Mouse (Mus musculus) kidney, adult 2 months (tissue): Measurements from ENCODE around the gene Cplane1. TPM values are rescaled to one million over a fixed set of nuclear protein-coding genes. Genes with fewer than 3 reads are reported as not detected.

Experiments
- DNase-seq: peaks from one replicate; pipeline ENCODE4 v3.0.0; 2021
- H3K27ac ChIP-seq: fragments of 200-500 bp; 2 replicates; pipeline ENCODE4 v1.5.1; 2012; ENCODE audit warnings: low read depth, low read length, control low read depth, inconsistent platforms; ENCODE audit not compliant: insufficient read depth
- H3K27me3 ChIP-seq: fragments of 200-500 bp; replicated peaks from 2 replicates; pipeline ENCODE4 v1.6.1; 2012; ENCODE audit warnings: mild to moderate bottlenecking, moderate library complexity, low read length, inconsistent platforms; ENCODE audit not compliant: control insufficient read depth, insufficient read depth
- H3K36me3 ChIP-seq: fragments of 200-500 bp; 2 replicates; pipeline ENCODE4 v1.6.1; 2012; ENCODE audit warnings: mild to moderate bottlenecking, moderate library complexity, low read length, inconsistent platforms; ENCODE audit not compliant: control insufficient read depth, insufficient read depth
- H3K4me1 ChIP-seq: fragments of 200-500 bp; 2 replicates; pipeline ENCODE4 v1.6.1; 2011; ENCODE audit warnings: low read length; ENCODE audit not compliant: control insufficient read depth, insufficient read depth
- H3K4me3 ChIP-seq: fragments of 200-500 bp; 2 replicates; pipeline ENCODE4 v1.5.1; 2011; ENCODE audit warnings: mild to moderate bottlenecking, low read depth, low read length, control low read depth; ENCODE audit not compliant: insufficient read depth
- CTCF ChIP-seq: fragments of 200-500 bp; conservative IDR thresholded peaks from 2 replicates; pipeline ENCODE4 v1.5.1; 2011; ENCODE audit warnings: low read depth, mild to moderate bottlenecking, control low read depth, low read length, moderate library complexity, mixed read lengths; ENCODE audit not compliant: insufficient read depth, insufficient read length
- POLR2A ChIP-seq: fragments of 200-500 bp; IDR thresholded peaks from one replicate; pipeline ENCODE4 v1.6.1; 2011; ENCODE audit warnings: low read depth, low read length, control low read depth
- WGBS: fragments of 180-500 bp; shearing (Covaris S2); methylation state at CpG from one replicate; pipeline ENCODE4 v1.1.7; 2018; 5-methylcytosine and 5-hydroxymethylcytosine counted together
- polyA plus RNA-seq: library from polyadenylated mRNA; depleted of rRNA; stranded (reverse); fragments of >200 nt; gene quantifications from 2 replicates; pipeline ENCODE4 v1.2.3, GENCODE M21; 2012; rRNA removed

Cplane1 gene
- polyA plus RNA-seq, 1 experiment, result 3.2 TPM

DNA sequence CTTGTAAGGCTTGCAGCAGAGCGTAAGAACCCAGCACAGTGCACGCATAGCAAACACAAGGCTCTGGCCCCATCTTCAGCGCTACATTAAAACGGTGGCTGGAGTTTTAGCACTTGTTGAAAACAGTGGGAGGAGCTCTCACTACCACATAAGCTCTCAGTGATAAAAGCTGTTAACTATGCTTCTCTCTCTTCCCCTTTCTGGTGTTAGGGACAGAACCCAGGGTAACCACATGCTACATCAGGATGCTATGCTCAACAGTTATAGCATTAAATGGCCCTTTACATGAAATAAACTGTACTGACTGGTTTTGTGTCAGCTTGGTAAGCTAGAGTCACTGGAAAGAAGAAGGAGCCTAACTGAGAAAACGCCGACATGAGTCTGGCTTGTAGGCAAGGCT is 125.2 kb downstream of the Cplane1 start:
- Histone ChIP-seq H3K27me3 (no peaks in the 10 kb centered on the region), H3K4me1 (no peaks in the 10 kb centered on the region), H3K36me3 (peaks cover 13% of the 10 kb centered on the region), H3K4me3 (no peak overlapping the region), H3K27ac (no peak overlapping the region)
- no peak for TF ChIP-seq POLR2A
- TF ChIP-seq CTCF, result no peak
- no peak for DNase-seq
- WGBS, result 94% methylated on average over 6 of the region's 6 CpGs

- DNase-seq, result no peak
- Histone ChIP-seq H3K27me3 (no peaks in the 10 kb centered on the region), H3K27ac (no peak overlapping the region), H3K4me3 (no peak overlapping the region), H3K4me1 (no peaks in the 10 kb centered on the region), H3K36me3 (peaks cover 7% of the 10 kb centered on the region)
- TF ChIP-seq CTCF (no peak), POLR2A (no peak)
- WGBS, result 86% methylated on average over 10 of the region's 10 CpGs
These were observed 134.0 kb downstream of the Cplane1 start for GRCm38 (mm10) chr15:8302944-8303343.

DNA sequence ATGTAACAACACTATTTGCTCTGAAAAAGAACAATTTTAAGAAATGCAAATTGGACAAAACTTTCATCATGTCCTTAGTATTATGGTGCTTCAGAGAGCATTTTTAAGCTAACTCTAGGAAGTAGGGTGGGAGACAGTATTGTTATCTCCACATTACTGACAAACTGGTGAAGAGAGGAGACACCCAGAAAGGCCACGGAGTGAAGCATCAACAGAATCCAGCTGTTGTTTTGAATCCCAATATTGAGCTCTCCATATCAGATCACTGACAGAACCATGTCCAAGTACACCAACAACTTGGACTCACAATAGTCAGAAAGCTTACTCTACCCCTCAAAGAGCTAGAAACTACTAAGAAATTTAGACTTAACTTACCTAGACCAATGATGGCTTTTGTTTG is 136.6 kb downstream of the Cplane1 start:
- no peak for DNase-seq
- Histone ChIP-seq H3K27ac (no peak overlapping the region), H3K27me3 (no peaks in the 10 kb centered on the region), H3K4me1 (no peaks in the 10 kb centered on the region), H3K4me3 (no peak overlapping the region), H3K36me3 (peaks cover 7% of the 10 kb centered on the region)
- no peak for TF ChIP-seq POLR2A
- no peak for TF ChIP-seq CTCF
- WGBS, result 85% methylated on average over 1 of the region's 1 CpGs

- Histone ChIP-seq H3K36me3 (peaks cover 5% of the 10 kb centered on the region), H3K4me1 (no peaks in the 10 kb centered on the region), H3K27ac (no peak overlapping the region), H3K27me3 (no peaks in the 10 kb centered on the region), H3K4me3 (no peak overlapping the region)
- TF ChIP-seq POLR2A, result no peak
- TF ChIP-seq CTCF, result no peak
- WGBS, result 89% methylated on average over 4 of the region's 4 CpGs
- no peak for DNase-seq
These were observed 148.5 kb downstream of the Cplane1 start for GRCm38 (mm10) chr15:8317381-8317780.

DNA sequence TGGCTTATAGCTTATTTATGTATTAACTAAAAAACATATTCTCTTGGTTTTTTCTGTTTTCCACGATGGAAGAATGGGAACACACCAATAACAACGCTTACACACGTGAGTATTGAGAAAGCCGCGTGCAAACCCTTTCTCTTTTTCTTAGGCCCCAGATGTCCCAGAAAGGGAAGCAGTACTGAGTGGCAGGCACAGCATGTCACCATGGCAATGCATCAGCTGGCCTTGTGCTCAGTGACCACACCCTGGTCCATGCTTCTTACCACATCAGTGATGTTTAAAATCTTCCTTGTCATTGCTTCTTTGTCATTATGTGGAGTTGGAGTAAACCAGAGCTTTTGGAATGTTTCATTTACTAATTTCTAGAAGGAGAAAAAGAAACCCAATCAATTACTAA is 150.3 kb downstream of the Cplane1 start:
- Histone ChIP-seq H3K4me1 (no peaks in the 10 kb centered on the region), H3K36me3 (peaks cover 5% of the 10 kb centered on the region), H3K27me3 (no peaks in the 10 kb centered on the region), H3K27ac (no peak overlapping the region), H3K4me3 (no peak overlapping the region)
- no peak for DNase-seq
- 97% methylated on average over 5 of the region's 5 CpGs for WGBS
- no peak for TF ChIP-seq POLR2A
- no peak for TF ChIP-seq CTCF

Other genes with a start within 250 kb of the Cplane1 start
- 8.8 and 13.5 TPM in 2 replicates for gene Wdr70, start 69.9 kb upstream of the Cplane1 start, polyA plus RNA-seq
- gene Nup155, start 59.8 kb upstream of the Cplane1 start, polyA plus RNA-seq, result 5.1 and 5.5 TPM in 2 replicates